Mouse (Mus musculus): ENCODE measurements around the gene Olfr1076. TPM values are rescaled to one million over a fixed set of nuclear protein-coding genes. Genes with fewer than 3 reads are reported as not detected.

Olfr1076 gene
- polyA plus RNA-seq, 1 experiment from 2014 or later = not detected

Other genes with a start within 250 kb of the Olfr1076 start
- not detected in 2 replicates for gene Olfr1051, start 229.4 kb upstream of the Olfr1076 start, polyA plus RNA-seq (2014; fragmentation: Nextera tagmentation; extraction: Ambion mirVana)
- gene Olfr1052, start 216.0 kb upstream of the Olfr1076 start, polyA plus RNA-seq (2014; fragmentation: Nextera tagmentation; extraction: Ambion mirVana) = not detected in 2 replicates
- not detected in 2 replicates for gene Olfr1053, start 193.2 kb upstream of the Olfr1076 start, polyA plus RNA-seq (2014; fragmentation: Nextera tagmentation; extraction: Ambion mirVana)
- not detected in 2 replicates for gene Olfr1054, start 173.0 kb upstream of the Olfr1076 start, polyA plus RNA-seq (2014; fragmentation: Nextera tagmentation; extraction: Ambion mirVana)
- gene Olfr1055, start 158.2 kb upstream of the Olfr1076 start, polyA plus RNA-seq (2014; fragmentation: Nextera tagmentation; extraction: Ambion mirVana) = not detected in 2 replicates
- not detected in 2 replicates for gene Olfr1056, start 146.0 kb upstream of the Olfr1076 start, polyA plus RNA-seq (2014; fragmentation: Nextera tagmentation; extraction: Ambion mirVana)
- not detected in 2 replicates for gene Olfr1057, start 130.1 kb upstream of the Olfr1076 start, polyA plus RNA-seq (2014; fragmentation: Nextera tagmentation; extraction: Ambion mirVana)
- gene Olfr1058, start 119.9 kb upstream of the Olfr1076 start, polyA plus RNA-seq (2014; fragmentation: Nextera tagmentation; extraction: Ambion mirVana) = not detected in 2 replicates
- not detected in 2 replicates for gene Olfr1061, start 94.4 kb upstream of the Olfr1076 start, polyA plus RNA-seq (2014; fragmentation: Nextera tagmentation; extraction: Ambion mirVana)
- not detected in 2 replicates for gene Olfr1062, start 81.7 kb upstream of the Olfr1076 start, polyA plus RNA-seq (2014; fragmentation: Nextera tagmentation; extraction: Ambion mirVana)
- gene Olfr1065, start 57.9 kb upstream of the Olfr1076 start, polyA plus RNA-seq (2014; fragmentation: Nextera tagmentation; extraction: Ambion mirVana) = not detected in 2 replicates
- not detected in 2 replicates for gene Olfr1066, start 52.2 kb upstream of the Olfr1076 start, polyA plus RNA-seq (2014; fragmentation: Nextera tagmentation; extraction: Ambion mirVana)
- gene Olfr228, start 21.1 kb upstream of the Olfr1076 start, polyA plus RNA-seq (2014; fragmentation: Nextera tagmentation; extraction: Ambion mirVana) = not detected in 2 replicates
- gene Olfr1079, start 34.0 kb downstream of the Olfr1076 start, polyA plus RNA-seq (2014; fragmentation: Nextera tagmentation; extraction: Ambion mirVana) = not detected in 2 replicates
- not detected in 2 replicates for gene Olfr1080, start 49.8 kb downstream of the Olfr1076 start, polyA plus RNA-seq (2014; fragmentation: Nextera tagmentation; extraction: Ambion mirVana)
- not detected in 2 replicates for gene Olfr1082, start 90.5 kb downstream of the Olfr1076 start, polyA plus RNA-seq (2014; fragmentation: Nextera tagmentation; extraction: Ambion mirVana)
- not detected in 2 replicates for gene Olfr1084, start 131.3 kb downstream of the Olfr1076 start, polyA plus RNA-seq (2014; fragmentation: Nextera tagmentation; extraction: Ambion mirVana)
- not detected in 2 replicates for gene Olfr1085, start 153.6 kb downstream of the Olfr1076 start, polyA plus RNA-seq (2014; fragmentation: Nextera tagmentation; extraction: Ambion mirVana)
- gene Olfr1086, start 171.6 kb downstream of the Olfr1076 start, polyA plus RNA-seq (2014; fragmentation: Nextera tagmentation; extraction: Ambion mirVana) = not detected in 2 replicates
- not detected in 2 replicates for gene Olfr1087, start 189.9 kb downstream of the Olfr1076 start, polyA plus RNA-seq (2014; fragmentation: Nextera tagmentation; extraction: Ambion mirVana)
- not detected in 2 replicates for gene Olfr1089, start 225.2 kb downstream of the Olfr1076 start, polyA plus RNA-seq (2014; fragmentation: Nextera tagmentation; extraction: Ambion mirVana)

Data from forebrain, embryonic 11.5 days (tissue).